Mouse (Mus musculus) bone marrow macrophage, adult 2 months (primary cell): ENCODE results near the gene Gm13889. TPM values are rescaled to one million over a fixed set of nuclear protein-coding genes. Genes with fewer than 3 reads are reported as not detected.

ENCODE experiments used
- H3K27ac ChIP-seq: 2 replicates; pipeline ENCODE4 v1.5.1; 2012; ENCODE audit warnings: low read depth, low read length; ENCODE audit not compliant: insufficient read depth
- H3K4me1 ChIP-seq: 2 replicates; pipeline ENCODE4 v1.6.1; 2012; ENCODE audit warnings: low read length; ENCODE audit not compliant: control insufficient read depth, insufficient read depth
- H3K4me3 ChIP-seq: 2 replicates; pipeline ENCODE4 v1.5.1; 2012; ENCODE audit warnings: mild to moderate bottlenecking, low read length, moderate library complexity; ENCODE audit not compliant: insufficient read depth
- CTCF ChIP-seq: IDR thresholded peaks from 2 replicates; pipeline ENCODE4 v1.5.1; 2012; ENCODE audit warnings: low read depth, mild to moderate bottlenecking, low read length, moderate library complexity
- POLR2A ChIP-seq: IDR thresholded peaks from 2 replicates; pipeline ENCODE4 v1.6.1; 2012; ENCODE audit warnings: mild to moderate bottlenecking, low read depth, low read length, borderline replicate concordance
- polyA plus RNA-seq: library from polyadenylated mRNA; stranded (reverse); fragments of >200 nt; gene quantifications from 2 replicates; pipeline ENCODE4 v1.2.4, GENCODE M21; 2012; ENCODE audit not compliant: missing spikeins, insufficient read depth, insufficient read length

Gene Gm13889
- polyA plus RNA-seq, 1 experiment = not detected

DNA sequence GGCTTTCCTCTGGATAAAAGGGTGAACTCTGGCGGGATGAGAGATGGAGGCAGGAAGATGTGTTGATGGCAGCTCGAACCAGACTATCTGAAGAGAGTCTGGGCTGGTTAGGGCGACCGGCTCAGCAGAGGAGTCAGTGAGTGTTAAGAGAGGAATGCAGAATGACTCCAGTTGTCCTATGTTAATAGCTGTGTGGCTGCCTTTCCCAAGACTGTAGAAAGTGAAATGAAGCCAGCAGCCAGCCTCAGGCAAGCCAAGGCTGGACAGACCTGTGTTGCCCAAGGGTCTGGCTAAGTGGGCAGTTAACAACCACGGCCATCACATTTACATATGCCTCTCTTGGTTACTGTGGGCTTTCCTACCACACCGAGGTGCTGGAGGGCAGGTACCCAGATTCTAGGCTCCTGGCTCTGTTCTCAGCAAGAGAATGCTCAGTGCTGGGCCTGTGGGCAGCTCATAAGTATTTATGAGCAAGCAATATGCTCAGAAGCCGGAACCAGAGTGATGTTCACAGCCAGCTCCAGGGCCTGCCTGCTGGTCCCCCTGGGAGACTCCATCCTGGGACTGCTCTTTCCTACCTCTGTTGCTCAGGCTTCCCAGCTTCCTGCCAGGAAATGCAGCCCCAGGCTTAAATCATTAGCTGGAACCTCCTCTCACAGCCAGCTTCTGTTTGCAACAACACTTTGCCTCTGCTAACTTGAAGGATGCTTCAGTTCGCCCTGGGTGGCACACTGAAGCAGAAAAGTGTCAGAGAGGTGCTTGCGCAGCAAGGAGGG is 49.3 kb downstream of the Gm13889 start:
- Histone ChIP-seq H3K4me3 (no peak overlapping the region), H3K4me1 (peaks cover 13% of the 10 kb centered on the region), H3K27ac (no peak overlapping the region)
- TF ChIP-seq CTCF (no peak), POLR2A (no peak)

DNA sequence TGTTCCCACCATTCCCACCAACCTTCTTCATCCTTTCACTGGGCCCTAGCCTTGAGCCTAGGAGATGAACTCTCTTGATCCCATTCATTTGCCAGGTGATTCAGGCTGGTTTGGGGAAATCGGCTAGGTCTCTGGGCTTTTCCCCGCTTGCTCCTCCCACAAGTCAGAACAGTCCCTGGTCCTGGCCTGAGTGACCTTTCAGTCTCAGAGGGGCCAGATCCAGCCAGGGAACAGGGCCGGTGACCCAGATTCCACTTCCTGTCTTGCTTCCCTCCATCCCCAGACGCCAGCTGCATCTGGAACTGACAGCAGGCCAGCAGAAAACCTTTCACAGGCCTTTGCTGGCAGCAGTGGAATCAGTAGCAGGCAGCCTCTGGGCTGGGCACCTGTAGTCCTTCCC is 50.7 kb downstream of the Gm13889 start:
- Histone ChIP-seq H3K4me1 (peaks cover 13% of the 10 kb centered on the region), H3K27ac (no peak overlapping the region), H3K4me3 (no peak overlapping the region)
- TF ChIP-seq POLR2A (no peak), CTCF (no peak)

Other genes starting within 250 kb of the Gm13889 start
- 33.1 and 43.7 TPM in 2 replicates for gene Ext2, start 134.6 kb downstream of the Gm13889 start, polyA plus RNA-seq
- 19.1 and 26.1 TPM in 2 replicates for gene Accs, start 107.3 kb downstream of the Gm13889 start, polyA plus RNA-seq
- gene Accsl, start 88.0 kb downstream of the Gm13889 start, polyA plus RNA-seq = not detected in 2 replicates
- not detected in 2 replicates for gene Gm27027, start 39.2 kb upstream of the Gm13889 start, polyA plus RNA-seq
- gene Alkbh3, start 53.6 kb upstream of the Gm13889 start, polyA plus RNA-seq = 37.4 and 38.8 TPM in 2 replicates
- gene Hsd17b12, start 200.8 kb upstream of the Gm13889 start, polyA plus RNA-seq = 79.8 and 84.2 TPM in 2 replicates